Mouse (Mus musculus) cortical plate, adult 2 months (tissue): Measurements from ENCODE around the gene Pigw. TPM values are rescaled to one million over a fixed set of nuclear protein-coding genes. Genes with fewer than 3 reads are reported as not detected.

ENCODE experiments used
- H3K27ac ChIP-seq: fragments of 200-500 bp; 2 replicates; pipeline ENCODE4 v1.5.1; 2012; ENCODE audit warnings: low read length, control low read depth, inconsistent platforms; ENCODE audit not compliant: insufficient read depth
- H3K4me1 ChIP-seq: fragments of 200-500 bp; 2 replicates; pipeline ENCODE4 v1.6.1; 2011; ENCODE audit warnings: low read length; ENCODE audit not compliant: control insufficient read depth, insufficient read depth
- H3K4me3 ChIP-seq: fragments of 200-500 bp; 2 replicates; pipeline ENCODE4 v1.5.1; 2011; ENCODE audit warnings: mild to moderate bottlenecking, low read length, control low read depth; ENCODE audit not compliant: insufficient read depth
- CTCF ChIP-seq: fragments of 200-500 bp; IDR thresholded peaks from 2 replicates; pipeline ENCODE4 v1.5.1; 2011; ENCODE audit warnings: mild to moderate bottlenecking, control low read depth, low read length; ENCODE audit not compliant: insufficient read depth; ENCODE audit errors: extremely low read depth
- POLR2A ChIP-seq: fragments of 200-500 bp; IDR thresholded peaks from 2 replicates; pipeline ENCODE4 v1.6.1; 2011; ENCODE audit warnings: mild to moderate bottlenecking, low read length, control low read depth; ENCODE audit not compliant: insufficient read depth; ENCODE audit errors: extremely low read depth
- polyA plus RNA-seq: library from polyadenylated mRNA; depleted of rRNA; stranded (reverse); fragments of >200 nt; gene quantifications from 2 replicates; pipeline ENCODE4 v1.2.3, GENCODE M21; 2012

Pigw gene
- polyA plus RNA-seq, 1 experiment: 4.0 TPM

- H3K4me3 ChIP-seq: no peak overlapping the region
- peak overlapping the region; percentile 71; the same call in 1 of the 2 replicates for H3K27ac ChIP-seq
- peaks cover 2% of the 10 kb centered on the region for H3K4me1 ChIP-seq
- TF ChIP-seq CTCF (no peak), POLR2A (no peak)
These were observed 24.6 kb upstream of the Pigw start for GRCm38 (mm10) chr11:84904597-84905144.

GRCm38 (mm10) chr11:84893113-84893512, 13.0 kb upstream of the Pigw start:
- no peak overlapping the region for H3K4me3 ChIP-seq
- no peak overlapping the region for H3K27ac ChIP-seq
- TF ChIP-seq POLR2A: no peak
- TF ChIP-seq CTCF: no peak
- no peaks in the 10 kb centered on the region for H3K4me1 ChIP-seq

GRCm38 (mm10) chr11:84891705-84892104, 11.6 kb upstream of the Pigw start:
- no peak overlapping the region for H3K4me3 ChIP-seq
- TF ChIP-seq CTCF (no peak), POLR2A (no peak)
- no peaks in the 10 kb centered on the region for H3K4me1 ChIP-seq
- no peak overlapping the region for H3K27ac ChIP-seq

GRCm38 (mm10) chr11:84889492-84889891, 9.4 kb upstream of the Pigw start:
- TF ChIP-seq CTCF (no peak), POLR2A (no peak)

GRCm38 (mm10) chr11:84888025-84888424, 7.9 kb upstream of the Pigw start:
- no peak overlapping the region for H3K27ac ChIP-seq
- H3K4me1 ChIP-seq: no peaks in the 10 kb centered on the region
- TF ChIP-seq POLR2A: no peak
- TF ChIP-seq CTCF: no peak
- H3K4me3 ChIP-seq: no peak overlapping the region

More at GRCm38 (mm10) chr11:84889492-84889891, 9.4 kb upstream of the Pigw start:
- no peak overlapping the region for H3K27ac ChIP-seq
- H3K4me3 ChIP-seq: no peak overlapping the region
- H3K4me1 ChIP-seq: no peaks in the 10 kb centered on the region

GRCm38 (mm10) chr11:84886767-84887511, 6.9 kb upstream of the Pigw start:
- Histone ChIP-seq H3K27ac (no peak overlapping the region), H3K4me3 (no peak overlapping the region), H3K4me1 (no peaks in the 10 kb centered on the region)
- TF ChIP-seq CTCF: no peak
- no peak for TF ChIP-seq POLR2A

GRCm38 (mm10) chr11:84886236-84886635, 6.2 kb upstream of the Pigw start:
- no peak for TF ChIP-seq CTCF
- TF ChIP-seq POLR2A: no peak
- Histone ChIP-seq H3K4me3 (no peak overlapping the region), H3K4me1 (no peaks in the 10 kb centered on the region), H3K27ac (no peak overlapping the region)

- Histone ChIP-seq H3K4me3 (no peak overlapping the region), H3K27ac (no peak overlapping the region), H3K4me1 (no peaks in the 10 kb centered on the region)
- TF ChIP-seq CTCF (no peak), POLR2A (no peak)
These were observed 5.2 kb upstream of the Pigw start for GRCm38 (mm10) chr11:84885238-84885637.

- TF ChIP-seq CTCF (no peak), POLR2A (no peak)
- Histone ChIP-seq H3K4me1 (peaks cover 1% of the 10 kb centered on the region; the same call in 1 of the 2 replicates), H3K27ac (no peak overlapping the region), H3K4me3 (no peak overlapping the region)
These were observed 2.3 kb upstream of the Pigw start for GRCm38 (mm10) chr11:84882346-84882745.

- Histone ChIP-seq H3K4me3 (peak overlapping the region; percentile 99), H3K27ac (no peak overlapping the region), H3K4me1 (peaks cover 1% of the 10 kb centered on the region; the same call in 1 of the 2 replicates)
- TF ChIP-seq CTCF: no peak
- no peak for TF ChIP-seq POLR2A
These were observed 886 bp upstream of the Pigw start for GRCm38 (mm10) chr11:84880971-84881370.
